Mouse (Mus musculus) limb, embryonic 14.5 days (tissue): ENCODE data around the gene Gm28051. TPM values are rescaled to one million over a fixed set of nuclear protein-coding genes. Genes with fewer than 3 reads are reported as not detected.
A peak's percentile ranks its signal among the peaks of the same experiment; 100 is the strongest.

ENCODE experiments used
- ATAC-seq: fragments of 200-750 bp; cut with Nextera tagmentation; 2 replicates; pipeline ENCODE4 v1.8.0; 2017; ENCODE audit warnings: low read depth, moderate number of reproducible peaks, moderate TSS enrichment; ENCODE audit not compliant: low FRiP score
- DNase-seq: peaks from one replicate; pipeline ENCODE4 v3.0.0-alpha.2; 2015; ENCODE audit warnings: low spot score
- H3K27ac ChIP-seq: fragments of 300-500 bp; sonication (generic); replicated peaks from 2 replicates; pipeline ENCODE4 v1.5.1; 2014; ENCODE audit warnings: low read depth, mild to moderate bottlenecking, low read length, moderate library complexity, mixed read lengths
- H3K27me3 ChIP-seq: fragments of 300-500 bp; sonication (generic); 2 replicates; pipeline ENCODE4 v1.6.1; 2014; ENCODE audit warnings: low read length, mixed read lengths; ENCODE audit not compliant: control insufficient read depth, insufficient read depth
- H3K36me3 ChIP-seq: fragments of 300-500 bp; sonication (generic); 2 replicates; pipeline ENCODE4 v1.6.1; 2014; ENCODE audit warnings: mild to moderate bottlenecking, low read length, moderate library complexity, mixed read lengths; ENCODE audit not compliant: control insufficient read depth, insufficient read depth
- H3K4me1 ChIP-seq: fragments of 300-500 bp; sonication (generic); 2 replicates; pipeline ENCODE4 v1.6.1; 2014; ENCODE audit warnings: antibody characterized with exemption, low read length, mixed read lengths; ENCODE audit not compliant: control insufficient read depth, insufficient read depth
- H3K4me2 ChIP-seq: fragments of 300-500 bp; sonication (generic); replicated peaks from 2 replicates; pipeline ENCODE4 v1.6.1; 2014; ENCODE audit warnings: low read depth, mild to moderate bottlenecking, low read length, moderate library complexity; ENCODE audit not compliant: severe bottlenecking
- H3K4me3 ChIP-seq: fragments of 300-500 bp; sonication (generic); replicated peaks from 2 replicates; pipeline ENCODE4 v1.5.1; 2014; ENCODE audit warnings: low read length
- H3K9ac ChIP-seq: fragments of 300-500 bp; sonication (generic); 2 replicates; pipeline ENCODE4 v1.6.1; 2014; ENCODE audit warnings: mild to moderate bottlenecking, low read depth, low read length, moderate library complexity; ENCODE audit not compliant: severe bottlenecking
- H3K9me3 ChIP-seq: fragments of 300-500 bp; sonication (generic); 2 replicates; pipeline ENCODE4 v1.6.1; 2016; ENCODE audit warnings: low read length; ENCODE audit not compliant: control insufficient read depth
- POLR2A ChIP-seq: fragments of 200-500 bp; IDR thresholded peaks from 2 replicates; pipeline ENCODE4 v1.8.0; 2012; ENCODE audit warnings: inconsistent platforms, mild to moderate bottlenecking, moderate library complexity, borderline replicate concordance; ENCODE audit not compliant: insufficient read depth, insufficient read length; ENCODE audit errors: extremely low read depth
- WGBS: fragments of 180-500 bp; shearing (Covaris S2); extraction: QIAGEN DNeasy Blood & Tissue Kit; methylation state at CpG from one replicate; pipeline ENCODE4 v1.1.7; 2014; 5-methylcytosine and 5-hydroxymethylcytosine counted together
- polyA plus RNA-seq, 2 experiments: library from polyadenylated mRNA; depleted of rRNA in 1 of 2; stranded (reverse) in 1 of 2; unstranded in 1 of 2; fragments of >200 nt; fragmentation: Nextera tagmentation in 1 of 2; extraction: Ambion mirVana in 1 of 2; gene quantifications; 2 replicates each; pipeline versions ENCODE4 v1.2.1 to v1.2.3; 2012 to 2014

Gene Gm28051
- polyA plus RNA-seq, 2 experiments = not detected

DNA sequence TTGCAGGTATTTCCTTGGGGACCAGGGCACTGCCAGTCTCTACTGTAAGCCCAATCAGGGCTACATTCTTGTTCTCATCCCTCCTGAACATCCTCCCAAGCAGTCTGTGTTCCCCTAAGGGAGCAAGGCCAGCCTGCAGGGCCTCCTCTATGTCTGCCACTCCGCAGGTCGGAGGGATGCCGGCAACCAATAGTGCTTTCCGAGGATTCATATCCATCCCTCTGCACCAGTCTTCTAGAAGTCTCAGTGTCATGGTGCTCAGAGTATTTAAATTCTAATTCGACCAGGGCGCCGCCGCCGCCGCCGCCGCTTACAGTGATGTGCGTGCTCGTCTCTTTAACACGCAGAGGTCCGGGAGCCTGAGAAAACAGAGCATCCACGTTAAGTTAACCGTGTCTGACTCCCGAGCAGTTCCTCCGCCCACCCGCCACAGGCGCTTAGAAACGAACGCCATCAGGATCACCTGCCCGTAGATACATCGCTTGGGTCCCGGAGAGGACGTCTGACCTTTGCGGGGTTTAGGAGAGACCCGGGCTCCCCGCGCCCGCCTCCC, 14.5 kb downstream of the Gm28051 start:
- ATAC-seq = peak; percentile 66
- WGBS = 3% methylated on average over 33 of the region's 33 CpGs
- Histone ChIP-seq H3K4me1 (peaks cover 15% of the 10 kb centered on the region; the same call in 1 of the 2 replicates), H3K27me3 (no peaks in the 10 kb centered on the region), H3K9ac (peak overlapping the region; percentile 82), H3K4me3 (peak overlapping the region; percentile 78), H3K36me3 (peaks cover 14% of the 10 kb centered on the region; the same call in 1 of the 2 replicates), H3K27ac (peak overlapping the region; percentile 85), H3K9me3 (no peaks in the 10 kb centered on the region), H3K4me2 (peak overlapping the region; percentile 88)
- DNase-seq = no peak
- no peak for TF ChIP-seq POLR2A

DNA sequence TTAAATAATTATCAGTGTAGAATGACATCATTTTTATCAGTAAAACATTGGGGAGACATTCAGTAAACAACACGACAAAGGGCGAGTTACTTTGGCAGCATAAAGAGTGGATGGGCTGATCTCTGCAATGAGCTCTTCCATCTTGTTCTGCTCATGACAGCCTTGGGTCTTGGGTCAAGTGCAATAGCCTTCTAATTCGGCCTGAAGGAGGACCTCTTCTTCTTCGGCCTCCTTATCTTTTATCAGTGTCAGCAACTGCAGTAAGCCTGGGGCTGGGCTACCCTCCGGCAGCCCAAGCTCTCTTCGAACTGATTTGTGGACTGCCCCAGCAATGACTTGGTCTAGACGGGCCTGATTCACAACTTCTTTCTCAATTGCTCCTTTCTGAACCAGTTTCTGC, 15.5 kb downstream of the Gm28051 start:
- no peaks in the 10 kb centered on the region for H3K27me3 ChIP-seq
- no peak overlapping the region for H3K4me3 ChIP-seq
- no peak overlapping the region for H3K4me2 ChIP-seq
- no peak for DNase-seq
- no peak for TF ChIP-seq POLR2A
- no peak overlapping the region for H3K27ac ChIP-seq
- 86% methylated on average over 7 of the region's 7 CpGs for WGBS
- H3K9me3 ChIP-seq = no peaks in the 10 kb centered on the region
- ATAC-seq = no peak
- no peak overlapping the region for H3K9ac ChIP-seq
- H3K36me3 ChIP-seq = peaks cover 8% of the 10 kb centered on the region; the same call in 1 of the 2 replicates
- peaks cover 15% of the 10 kb centered on the region; the same call in 1 of the 2 replicates for H3K4me1 ChIP-seq

DNA sequence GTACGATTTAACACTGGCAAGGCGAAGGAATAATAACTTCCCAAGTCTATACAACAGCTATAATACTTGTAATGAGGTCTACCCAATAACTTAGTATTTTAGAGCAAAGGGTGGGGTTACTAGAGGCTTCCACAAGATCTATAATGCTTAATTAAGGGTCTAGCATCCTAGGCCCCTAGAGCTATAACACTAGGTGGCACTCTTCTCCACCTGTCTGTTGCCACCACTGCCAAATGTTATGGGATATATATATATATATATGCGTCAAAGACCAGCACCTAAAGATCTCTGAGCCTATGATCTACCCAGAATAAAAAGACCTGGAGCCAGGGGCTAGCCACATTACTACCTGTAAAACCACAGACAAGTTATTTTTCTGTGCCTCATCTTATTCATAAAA, 17.3 kb downstream of the Gm28051 start:
- H3K9me3 ChIP-seq = no peaks in the 10 kb centered on the region
- H3K4me2 ChIP-seq = no peak overlapping the region
- 0 out of 2 replicates have a peak, but pooled peaks cover 4% of the 10 kb centered on the region for H3K36me3 ChIP-seq
- H3K9ac ChIP-seq = no peak overlapping the region
- WGBS = 42% methylated on average over 3 of the region's 3 CpGs
- H3K4me3 ChIP-seq = no peak overlapping the region
- ATAC-seq (no peak), DNase-seq (peak; percentile 28)
- H3K4me1 ChIP-seq = peaks cover 15% of the 10 kb centered on the region; the same call in 1 of the 2 replicates
- H3K27me3 ChIP-seq = no peaks in the 10 kb centered on the region
- TF ChIP-seq POLR2A = no peak
- no peak overlapping the region for H3K27ac ChIP-seq

DNA sequence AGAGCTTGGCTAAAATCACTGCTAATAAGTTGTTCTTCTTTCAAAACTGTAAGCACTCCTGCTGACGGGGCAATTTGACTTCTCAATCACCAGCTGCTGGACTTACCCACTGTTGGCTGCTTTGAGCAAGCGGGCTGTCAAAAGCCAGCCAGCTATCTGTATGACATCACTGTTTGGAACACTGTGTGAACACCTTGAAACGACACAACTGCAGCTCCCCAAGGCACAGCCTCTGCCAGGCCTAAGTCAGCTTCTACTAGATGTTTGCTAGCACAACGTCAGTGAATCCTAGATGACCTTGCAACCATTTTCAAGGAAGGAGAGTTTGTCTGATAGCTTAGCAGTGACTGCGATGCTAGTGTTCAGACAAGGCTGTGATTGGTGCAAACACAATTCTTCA, 18.5 kb downstream of the Gm28051 start:
- Histone ChIP-seq H3K9ac (no peak overlapping the region), H3K4me3 (no peak overlapping the region), H3K4me1 (peaks cover 6% of the 10 kb centered on the region; the same call in 1 of the 2 replicates), H3K9me3 (no peaks in the 10 kb centered on the region), H3K4me2 (no peak overlapping the region), H3K36me3 (0 out of 2 replicates have a peak, but pooled peaks cover 4% of the 10 kb centered on the region), H3K27ac (no peak overlapping the region), H3K27me3 (no peaks in the 10 kb centered on the region)
- 76% methylated on average over 5 of the region's 5 CpGs for WGBS
- no peak for DNase-seq
- TF ChIP-seq POLR2A = no peak
- no peak for ATAC-seq

DNA sequence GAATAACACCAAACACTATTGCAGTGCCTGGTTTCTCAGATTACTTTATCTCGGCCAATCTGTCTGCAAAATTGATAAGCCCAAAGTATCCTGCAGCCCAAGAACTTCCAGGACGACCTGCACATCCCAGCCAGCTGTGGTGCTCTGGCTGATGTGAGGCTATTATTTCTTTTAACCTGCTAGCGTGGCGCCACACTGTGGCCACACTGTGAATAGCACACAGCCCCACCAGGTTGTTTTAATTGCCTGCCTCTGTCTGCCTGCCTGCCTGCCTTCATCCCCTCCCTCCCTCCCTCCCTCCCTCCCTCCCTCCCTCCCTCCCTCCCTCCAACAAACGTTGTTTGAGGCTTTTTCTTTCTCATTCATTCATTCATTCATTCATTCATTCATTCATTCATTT, 24.2 kb downstream of the Gm28051 start:
- TF ChIP-seq POLR2A = no peak
- Histone ChIP-seq H3K4me3 (no peak overlapping the region), H3K27ac (no peak overlapping the region), H3K9ac (no peak overlapping the region), H3K27me3 (no peaks in the 10 kb centered on the region), H3K4me1 (peaks cover 16% of the 10 kb centered on the region), H3K36me3 (no peaks in the 10 kb centered on the region), H3K4me2 (no peak overlapping the region), H3K9me3 (no peaks in the 10 kb centered on the region)
- peak; percentile 69 for DNase-seq
- 15% methylated on average over 4 of the region's 5 CpGs for WGBS
- no peak for ATAC-seq
